Mouse (Mus musculus) myocyte (in vitro differentiated cells): ENCODE data around the gene Dhrs7b. TPM values are rescaled to one million over a fixed set of nuclear protein-coding genes. Genes with fewer than 3 reads are reported as not detected.

Source experiments
- H3K27me3 ChIP-seq: one replicate; pipeline ENCODE4 v1.6.1; 2011; ENCODE audit not compliant: control insufficient read depth, insufficient read depth, insufficient read length
- H3K36me3 ChIP-seq: one replicate; pipeline ENCODE4 v1.6.1; 2011; ENCODE audit not compliant: control insufficient read depth, insufficient read depth
- H3K4me2 ChIP-seq: one replicate; pipeline ENCODE4 v1.6.1; 2011; ENCODE audit warnings: low read depth, control low read depth
- H3K4me3 ChIP-seq: one replicate; pipeline ENCODE4 v1.5.1; 2011; ENCODE audit warnings: mild to moderate bottlenecking, control low read depth, moderate library complexity
- H3K79me2 ChIP-seq: one replicate; pipeline ENCODE4 v1.6.1; 2011; ENCODE audit not compliant: control insufficient read depth, insufficient read depth
- H3ac ChIP-seq: one replicate; pipeline ENCODE4 v1.6.1; 2011; ENCODE audit not compliant: control insufficient read depth, insufficient read length
- CEBPB ChIP-seq: IDR thresholded peaks from 2 replicates; pipeline ENCODE4 v1.6.1; 2011; ENCODE audit warnings: mild to moderate bottlenecking, moderate library complexity; ENCODE audit not compliant: poor library complexity, insufficient read depth, severe bottlenecking
- E2F4 ChIP-seq: IDR thresholded peaks from one replicate; pipeline ENCODE4 v1.6.1; 2011; ENCODE audit warnings: mild to moderate bottlenecking, control low read depth, moderate library complexity; ENCODE audit not compliant: insufficient read depth
- MAX ChIP-seq: IDR thresholded peaks from one replicate; pipeline ENCODE4 v1.6.1; 2011; ENCODE audit warnings: low read depth, mild to moderate bottlenecking, control low read depth
- MYOD1 ChIP-seq, 3 experiments: IDR thresholded peaks; one replicate each; pipeline ENCODE4 v1.6.1; 2011; ENCODE audit warnings: control low read depth in 2 of 3, low read depth in 2 of 3, mild to moderate bottlenecking in 2 of 3, moderate library complexity in 1 of 3; ENCODE audit not compliant: insufficient read length in 2 of 3, control insufficient read depth in 1 of 3
- MYOG ChIP-seq, 3 experiments: IDR thresholded peaks; one replicate each; pipeline ENCODE4 v1.6.1; 2011; ENCODE audit warnings: control low read depth in 2 of 3, low read depth in 2 of 3, mild to moderate bottlenecking in 2 of 3; ENCODE audit not compliant: insufficient read length in 2 of 3, control insufficient read depth in 1 of 3, insufficient read depth in 1 of 3
- POLR2A ChIP-seq: IDR thresholded peaks from one replicate; pipeline ENCODE4 v1.6.1; 2011; ENCODE audit warnings: low read depth, mild to moderate bottlenecking, control low read depth, moderate library complexity; ENCODE audit not compliant: insufficient read length
- POLR2AphosphoS2 ChIP-seq: IDR thresholded peaks from one replicate; pipeline ENCODE4 v1.6.1; 2011; ENCODE audit warnings: low read depth, control low read depth; ENCODE audit not compliant: insufficient read length
- REST ChIP-seq: IDR thresholded peaks from one replicate; pipeline ENCODE4 v1.6.1; 2011; ENCODE audit warnings: mild to moderate bottlenecking, control low read depth, moderate library complexity; ENCODE audit not compliant: insufficient read depth, insufficient read length
- SRF ChIP-seq: IDR thresholded peaks from one replicate; pipeline ENCODE4 v1.6.1; 2011; ENCODE audit warnings: low read depth; ENCODE audit not compliant: control insufficient read depth, insufficient read length
- TCF12 ChIP-seq: IDR thresholded peaks from one replicate; pipeline ENCODE4 v1.6.1; 2011; ENCODE audit warnings: mild to moderate bottlenecking, control low read depth; ENCODE audit not compliant: poor library complexity, insufficient read depth, severe bottlenecking
- TCF3 ChIP-seq: IDR thresholded peaks from one replicate; pipeline ENCODE4 v1.6.1; 2011; ENCODE audit warnings: low read depth, control low read depth; ENCODE audit not compliant: insufficient read length
- USF1 ChIP-seq: IDR thresholded peaks from one replicate; pipeline ENCODE4 v1.6.1; 2011; ENCODE audit warnings: low read depth, mild to moderate bottlenecking, control low read depth, moderate library complexity
- polyA plus RNA-seq: library from polyadenylated mRNA; unstranded; fragments of >200 nt; fragmentation: generic; extraction: Trizol; gene quantifications from one replicate; pipeline ENCODE4 v1.2.1, GENCODE M21; 2012; ENCODE audit warnings: missing spikeins

The Dhrs7b gene
- polyA plus RNA-seq: 51.2 TPM

DNA sequence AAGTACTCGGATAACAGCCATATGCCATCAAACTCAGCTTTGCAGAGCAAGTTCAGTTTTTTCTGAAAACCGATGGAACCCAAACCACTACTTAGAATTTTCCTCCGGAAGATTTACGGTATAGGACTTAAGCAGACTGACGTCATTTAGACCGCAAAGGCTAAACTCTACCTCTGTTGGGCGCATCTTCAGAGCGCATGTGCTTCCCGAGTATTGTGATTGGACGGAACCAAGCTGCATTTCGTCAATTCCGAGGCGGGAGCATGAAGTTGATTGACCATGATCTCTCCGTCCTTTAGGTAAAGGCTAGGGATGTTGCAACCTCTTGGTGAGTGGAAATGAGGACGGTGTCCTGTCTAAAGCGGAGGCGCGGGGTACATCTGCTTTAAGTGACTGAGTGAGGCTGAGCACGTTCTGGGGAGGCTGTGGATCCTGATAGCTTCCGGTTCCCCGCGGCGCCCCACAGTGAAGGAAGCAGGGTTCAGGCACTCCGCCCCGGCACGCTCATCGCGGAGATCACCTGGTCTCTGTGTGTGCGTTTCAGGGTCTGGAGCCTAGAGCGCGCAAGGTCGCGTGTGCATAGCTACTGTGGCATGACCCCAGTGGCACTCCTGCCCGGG is at the start of gene Dhrs7b:
Gene Dhrs7b, plus strand, starts transcription at position 199 of the 620 bp plus-strand sequence.
- TF ChIP-seq TCF3: no peak
- peak; percentile 71 for TF ChIP-seq E2F4
- no peak for TF ChIP-seq MYOD1 (IDR thresholded peaks at IDR 0.05; ENCODE audit: control insufficient read depth in 1 of 3, insufficient read length in 2 of 3, low read depth in 2 of 3)
- TF ChIP-seq POLR2AphosphoS2: peak; percentile 32
- no peak for TF ChIP-seq MYOG (IDR thresholded peaks at IDR 0.05; ENCODE audit: control insufficient read depth in 1 of 3, insufficient read depth in 1 of 3, insufficient read length in 2 of 3, low read depth in 2 of 3)
- peak; percentile 30 for TF ChIP-seq SRF
- TF ChIP-seq POLR2A: peak; percentile 53
- TF ChIP-seq TCF12: no peak
- no peak for TF ChIP-seq MAX
- peak; percentile 69 for TF ChIP-seq CEBPB
- TF ChIP-seq USF1: no peak
- TF ChIP-seq REST: no peak

DNA sequence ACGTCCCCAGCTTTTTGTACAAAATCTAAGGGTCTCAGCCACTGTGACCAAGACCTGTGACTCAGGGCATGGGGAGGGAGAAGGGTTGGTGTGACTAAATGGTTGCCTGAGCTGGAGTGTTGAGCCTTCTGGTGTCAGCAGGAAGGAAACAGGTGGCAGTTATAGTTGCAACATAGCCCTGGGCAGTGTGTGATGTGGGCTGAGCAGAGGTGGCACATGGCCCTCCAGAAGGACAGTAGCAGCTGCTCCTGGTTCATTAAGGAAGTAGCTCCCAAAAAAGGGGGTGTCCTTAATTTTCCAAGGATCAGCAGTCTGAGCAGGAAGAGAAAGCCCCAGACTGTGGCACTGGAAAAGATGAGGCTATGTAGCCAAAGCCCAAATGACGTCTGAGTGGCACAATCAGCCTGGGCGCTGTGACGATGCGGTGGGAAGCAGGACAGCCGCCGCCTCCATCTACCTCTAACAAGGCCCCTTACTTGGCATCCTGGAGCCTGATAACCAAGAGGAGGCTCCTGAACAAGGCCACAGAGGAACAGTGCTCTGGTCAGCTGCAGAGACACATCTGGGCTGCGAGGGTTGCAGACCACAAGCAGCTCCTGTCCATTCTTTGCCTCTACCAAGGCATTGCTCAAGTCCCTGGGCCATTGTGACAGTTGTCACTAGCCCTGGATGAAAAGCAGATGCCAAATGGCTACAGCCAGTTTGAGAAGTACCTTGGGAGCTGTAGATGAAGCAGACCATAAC is 46.1 kb upstream of the Dhrs7b start:
- peaks cover 35% of the 10 kb centered on the region for H3K36me3 ChIP-seq
- TF ChIP-seq POLR2AphosphoS2: no peak
- peak; percentile 81 for TF ChIP-seq SRF
- TF ChIP-seq MAX: no peak
- peak; percentile 34 to 88 (median 40) for TF ChIP-seq MYOG (IDR thresholded peaks at IDR 0.05; ENCODE audit: control insufficient read depth in 1 of 3, insufficient read depth in 1 of 3, insufficient read length in 2 of 3, low read depth in 2 of 3)
- TF ChIP-seq E2F4: no peak
- TF ChIP-seq TCF12: peak; percentile 67
- peak; percentile 61 for TF ChIP-seq TCF3
- no peak for TF ChIP-seq REST
- TF ChIP-seq MYOD1 (IDR thresholded peaks at IDR 0.05; ENCODE audit: control insufficient read depth in 1 of 3, insufficient read length in 2 of 3, low read depth in 2 of 3): peak; percentile 84 to 99 (median 92)
- TF ChIP-seq USF1: no peak
- TF ChIP-seq CEBPB: peak; percentile 84; the same call in 1 of the 2 replicates
- H3K4me2 ChIP-seq: no peak overlapping the region
- peaks cover 72% of the 10 kb centered on the region for H3K79me2 ChIP-seq
- H3K27me3 ChIP-seq: no peaks in the 10 kb centered on the region
- no peak overlapping the region for H3K4me3 ChIP-seq
- no peak overlapping the region for H3ac ChIP-seq

More for the DNA sequence above, at the start of gene Dhrs7b:
- peak within 1 kb of the TSS; percentile 38 for H3K4me3 ChIP-seq
- no peaks in the 10 kb centered on the region for H3K36me3 ChIP-seq
- H3K27me3 ChIP-seq: no peaks in the 10 kb centered on the region
- peak within 1 kb of the TSS; percentile 91 for H3K4me2 ChIP-seq
- peak within 1 kb of the TSS; percentile 49 for H3ac ChIP-seq
- H3K79me2 ChIP-seq: peaks cover 14% of the 10 kb centered on the region

DNA sequence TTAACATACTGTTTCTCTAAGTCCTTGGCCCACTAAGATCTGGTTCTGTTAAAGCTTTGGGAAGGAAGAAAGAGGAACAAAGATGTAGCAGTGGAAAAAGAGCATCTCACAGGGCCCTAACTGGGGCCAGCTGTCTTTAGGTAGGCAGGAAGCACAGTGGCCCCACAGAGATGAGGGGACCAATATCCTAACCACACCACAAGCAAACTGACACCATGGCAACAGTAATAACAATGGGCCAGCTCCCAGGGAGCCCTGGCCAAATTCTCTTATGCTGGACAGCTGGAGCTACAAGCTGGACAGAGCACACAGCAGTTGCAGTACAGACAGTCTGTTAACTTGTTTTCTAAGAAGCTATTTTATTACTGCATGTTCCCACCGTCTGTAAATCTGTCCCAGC is 42.8 kb upstream of the Dhrs7b start:
- Histone ChIP-seq H3K27me3 (no peaks in the 10 kb centered on the region), H3K36me3 (peaks cover 46% of the 10 kb centered on the region), H3K79me2 (peaks cover 39% of the 10 kb centered on the region), H3ac (no peak overlapping the region), H3K4me2 (no peak overlapping the region), H3K4me3 (no peak overlapping the region)
- TF ChIP-seq REST: no peak
- TF ChIP-seq SRF: no peak
- no peak for TF ChIP-seq E2F4
- TF ChIP-seq POLR2AphosphoS2: no peak
- TF ChIP-seq MAX: no peak
- no peak for TF ChIP-seq TCF3
- TF ChIP-seq CEBPB: no peak
- TF ChIP-seq MYOG (IDR thresholded peaks at IDR 0.05; ENCODE audit: control insufficient read depth in 1 of 3, insufficient read depth in 1 of 3, insufficient read length in 2 of 3, low read depth in 2 of 3): no peak
- no peak for TF ChIP-seq POLR2A
- TF ChIP-seq MYOD1 (IDR thresholded peaks at IDR 0.05; ENCODE audit: control insufficient read depth in 1 of 3, insufficient read length in 2 of 3, low read depth in 2 of 3): no peak
- no peak for TF ChIP-seq USF1
- no peak for TF ChIP-seq TCF12

DNA sequence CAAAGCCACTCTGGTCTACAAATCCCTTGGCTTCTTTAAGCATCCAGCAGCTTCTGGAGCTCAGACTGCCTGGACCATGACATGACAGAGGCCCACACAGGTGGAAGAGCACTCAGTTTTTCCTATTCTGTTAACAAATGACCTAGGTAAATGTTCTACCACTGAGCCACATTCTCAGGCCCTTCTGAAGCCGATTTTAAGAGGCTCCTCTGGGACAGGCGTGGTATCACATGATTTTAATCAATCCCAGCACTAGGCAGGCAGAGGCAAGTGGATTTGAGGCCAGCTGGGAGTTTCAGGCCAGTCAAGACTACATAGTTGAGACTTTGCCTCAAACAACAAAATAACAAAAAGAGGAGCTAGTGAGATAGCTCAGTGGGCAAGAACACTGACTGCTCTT is 40.0 kb upstream of the Dhrs7b start:
- Histone ChIP-seq H3K79me2 (peaks cover 17% of the 10 kb centered on the region), H3K36me3 (peaks cover 54% of the 10 kb centered on the region), H3K4me2 (no peak overlapping the region), H3ac (no peak overlapping the region), H3K27me3 (no peaks in the 10 kb centered on the region), H3K4me3 (no peak overlapping the region)
- TF ChIP-seq USF1 (no peak), POLR2A (no peak)
